Mouse (Mus musculus): ENCODE measurements around the gene Unk.

GRCm38 (mm10) chr11:116088188-116088587 is 58.1 kb downstream of the Unk start:
- TF ChIP-seq CTCF (IDR thresholded peaks at IDR 0.05; ENCODE audit: borderline replicate concordance, extremely low read depth, insufficient read depth, insufficient read length) (no peak), POLR2A (IDR thresholded peaks at IDR 0.05; ENCODE audit: borderline replicate concordance, extremely low read depth, insufficient read depth, insufficient read length, poor library complexity, severe bottlenecking) (no peak)
